Mouse (Mus musculus) brain, embryonic 14.5 days (tissue): ENCODE measurements around the gene Poc1a.

Experiments
- CTCF ChIP-seq: fragments of 200-500 bp; IDR thresholded peaks from 2 replicates; pipeline ENCODE4 v1.5.1; 2012; ENCODE audit warnings: inconsistent platforms, mild to moderate bottlenecking, moderate library complexity, borderline replicate concordance; ENCODE audit not compliant: insufficient read depth, insufficient read length; ENCODE audit errors: extremely low read depth
- POLR2A ChIP-seq: fragments of 200-500 bp; IDR thresholded peaks from 2 replicates; pipeline ENCODE4 v1.6.1; 2012; ENCODE audit warnings: mild to moderate bottlenecking, inconsistent platforms, borderline replicate concordance; ENCODE audit not compliant: poor library complexity, insufficient read depth, insufficient read length, severe bottlenecking; ENCODE audit errors: extremely low read depth

GRCm38 (mm10) chr9:106274652-106275180, 6.1 kb upstream of the Poc1a start:
- TF ChIP-seq CTCF: no peak
- no peak for TF ChIP-seq POLR2A
